Mouse (Mus musculus) cerebellum, adult 2 months (tissue): Measurements from ENCODE around the gene Fermt1.

Experiments
- CTCF ChIP-seq: fragments of 200-500 bp; IDR thresholded peaks from 2 replicates; pipeline ENCODE4 v1.5.1; 2011; ENCODE audit warnings: low read depth, mild to moderate bottlenecking, control low read depth, low read length, moderate library complexity, borderline replicate concordance; ENCODE audit not compliant: insufficient read depth
- POLR2A ChIP-seq: fragments of 200-500 bp; IDR thresholded peaks from 2 replicates; pipeline ENCODE4 v1.6.1; 2011; ENCODE audit warnings: low read length, control low read depth, borderline replicate concordance; ENCODE audit not compliant: insufficient read depth

GRCm38 (mm10) chr2:132869682-132870081 lies 76.0 kb downstream of the Fermt1 start:
- TF ChIP-seq CTCF (no peak), POLR2A (no peak)
